Mouse (Mus musculus) heart, embryonic 16.5 days (tissue): Measurements from ENCODE around the gene Rpp25. TPM values are rescaled to one million over a fixed set of nuclear protein-coding genes. Genes with fewer than 3 reads are reported as not detected.

Source experiments
- polyA plus RNA-seq: library from polyadenylated mRNA; unstranded; fragments of >200 nt; fragmentation: Nextera tagmentation; extraction: Ambion mirVana; gene quantifications from 2 replicates; pipeline ENCODE4 v1.2.1, GENCODE M21; 2015

The Rpp25 gene
- polyA plus RNA-seq, 1 experiment from 2014 or later: 15.9 TPM

Other genes starting within 250 kb of the Rpp25 start
- 12.3 and 14.2 TPM in 2 replicates for gene 1700017B05Rik, start 241.4 kb upstream of the Rpp25 start, polyA plus RNA-seq
- gene Ppcdc, start 63.9 kb upstream of the Rpp25 start, polyA plus RNA-seq: 20.2 and 21.0 TPM in 2 replicates
- 7.9 TPM in 2 replicates for gene Scamp5, start 36.0 kb upstream of the Rpp25 start, polyA plus RNA-seq
- gene Cox5a, start 17.2 kb downstream of the Rpp25 start, polyA plus RNA-seq: 1,790 and 1,803 TPM in 2 replicates
- gene Fam219b, start 33.5 kb downstream of the Rpp25 start, polyA plus RNA-seq: 12.7 and 13.4 TPM in 2 replicates
- 89.8 and 95.6 TPM in 2 replicates for gene Mpi, start 48.7 kb downstream of the Rpp25 start, polyA plus RNA-seq
- 52.3 and 53.4 TPM in 2 replicates for gene Scamp2, start 56.9 kb downstream of the Rpp25 start, polyA plus RNA-seq
- gene Ulk3, start 85.4 kb downstream of the Rpp25 start, polyA plus RNA-seq: 17.9 and 20.1 TPM in 2 replicates
- not detected in 2 replicates for gene Cplx3, start 102.3 kb downstream of the Rpp25 start, polyA plus RNA-seq
- gene Lman1l, start 116.7 kb downstream of the Rpp25 start, polyA plus RNA-seq: 0.11 TPM in 1 of 2 replicates, not detected in the other
- gene Csk, start 149.6 kb downstream of the Rpp25 start, polyA plus RNA-seq: 20.4 and 29.9 TPM in 2 replicates
- 0.07 TPM in 1 of 2 replicates, not detected in the other for gene Cyp1a2, start 179.7 kb downstream of the Rpp25 start, polyA plus RNA-seq
- gene Cyp1a1, start 183.9 kb downstream of the Rpp25 start, polyA plus RNA-seq: not detected in 2 replicates
- gene Edc3, start 204.5 kb downstream of the Rpp25 start, polyA plus RNA-seq: 18.2 and 19.5 TPM in 2 replicates